In the genomic region with DNA sequence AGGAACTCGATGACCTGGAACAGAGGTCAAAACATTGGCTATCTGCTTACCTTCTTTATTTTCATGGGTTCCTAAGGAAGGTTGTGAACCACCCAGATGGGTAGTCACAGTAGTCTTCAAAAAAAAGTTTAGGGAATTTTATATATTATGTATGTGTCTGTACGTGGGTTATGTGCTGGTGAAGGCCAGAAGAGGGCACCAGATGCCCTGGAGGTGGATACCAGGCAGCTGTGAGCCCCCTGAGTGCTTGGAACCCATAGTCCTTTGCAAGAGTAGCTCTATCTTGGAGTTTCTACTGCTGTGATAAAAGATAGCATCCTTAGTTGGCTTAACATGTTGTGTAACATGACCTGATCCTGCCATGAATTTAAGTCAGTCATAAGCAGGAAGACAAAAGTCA, we compare ENCODE assay signal across 24 mouse cellular contexts. TPM values are rescaled to one million over a fixed set of nuclear protein-coding genes. Genes with fewer than 3 reads are reported as not detected.
DNase-seq lines count a peak whose midpoint lies in the region; ATAC-seq and TF ChIP-seq lines count a peak whose summit lies in the region.
"Had no signal": no experiment of that assay in that cellular context is flagged by ENCODE, and none has a peak within 500 bp of the region (broad histone marks: within the 10 kb centered on the region; RNA-seq: fewer than 3 reads in every experiment).

No protein-coding gene starts in this region.

- H3K9ac ChIP-seq in CH12.LX (ENCODE audit: insufficient read depth, low read depth), result no peak overlapping the region
- H3K9ac ChIP-seq in hindbrain, embryonic 11.5 days (ENCODE audit: low read depth, low read length), result no peak overlapping the region
- H3K9ac ChIP-seq: hindbrain, embryonic 14.5 days; liver, embryonic 13.5 days; neural tube, embryonic 12.5 days had no signal

- no peak for TF ChIP-seq POLR2A in CH12.LX (IDR thresholded peaks at IDR 0.05; ENCODE audit: low read depth, low read length)

- H3K9me3 ChIP-seq in CH12.LX (replicated peaks; ENCODE audit: low read length), result no peaks in the 10 kb centered on the region
- H3K9me3 ChIP-seq in hindbrain, embryonic 11.5 days (ENCODE audit: control insufficient read depth, low read length), result no peaks in the 10 kb centered on the region
- H3K9me3 ChIP-seq: heart, embryonic 10.5 days; limb, embryonic 10.5 days; liver, embryonic 13.5 days; neural tube, embryonic 12.5 days had no signal

- no peak overlapping the region for H3K4me3 ChIP-seq in layer of hippocampus, adult 2 months
- no peak overlapping the region for H3K4me3 ChIP-seq in CH12.LX (replicated peaks in 1 of 3; ENCODE audit: low read depth in 2 of 3, low read length in 2 of 3, poor library complexity in 1 of 3)
- no peak overlapping the region for H3K4me3 ChIP-seq in hindbrain, embryonic 11.5 days (ENCODE audit: low read depth, low read length)
- H3K4me3 ChIP-seq: heart, embryonic 10.5 days; left cerebral cortex, adult 2 months; limb, embryonic 10.5 days; liver, embryonic 13.5 days; neural tube, embryonic 12.5 days had no signal

- ATAC-seq in common myeloid progenitor, adult 5-6 weeks (replicated peaks; ENCODE audit: low read depth, poor library complexity, severe bottlenecking), result peak; percentile 66; the same call in 1 of the 2 replicates
- ATAC-seq in hindbrain, embryonic 11.5 days (ENCODE audit: low FRiP score), result no peak
- no peak for ATAC-seq in activated CD4-positive, CD25-positive, alpha-beta regulatory T cell, adult 4 months
- ATAC-seq: intestine, embryonic 16.5 days had no signal

- no peaks in the 10 kb centered on the region for H3K27me3 ChIP-seq in CH12.LX (replicated peaks)
- H3K27me3 ChIP-seq in hindbrain, embryonic 11.5 days (ENCODE audit: control insufficient read depth, insufficient read depth, low read length), result no peaks in the 10 kb centered on the region
- H3K27me3 ChIP-seq: neural tube, embryonic 12.5 days had no signal

- in situ Hi-C loops in CH12.LX (cut with MboI; ENCODE audit: low pct_ligation_motif_present, low pct_unique_long_range_greater_than_20kb, low sequenced_read_pairs), result no loop called here

- H3K4me1 ChIP-seq in CH12.LX (ENCODE audit: control insufficient read depth in 1 of 2, insufficient read depth in 2 of 2), result no peaks in the 10 kb centered on the region
- H3K4me1 ChIP-seq in hindbrain, embryonic 11.5 days (replicated peaks; ENCODE audit: control insufficient read depth, insufficient read depth, low read length), result no peaks in the 10 kb centered on the region
- H3K4me1 ChIP-seq: heart, embryonic 10.5 days; limb, embryonic 10.5 days; liver, embryonic 13.5 days; neural tube, embryonic 12.5 days had no signal

- WGBS in hindbrain, embryonic 11.5 days, result 70% methylated on average over 2 of the region's 2 CpGs

- no peaks in the 10 kb centered on the region for H3K36me3 ChIP-seq in CH12.LX (replicated peaks in 1 of 2; ENCODE audit: control insufficient read depth in 1 of 2, insufficient read depth in 1 of 2, low read length in 1 of 2)
- no peaks in the 10 kb centered on the region for H3K36me3 ChIP-seq in hindbrain, embryonic 11.5 days (ENCODE audit: control insufficient read depth, insufficient read depth, low read length)
- H3K36me3 ChIP-seq: heart, embryonic 10.5 days; limb, embryonic 10.5 days; liver, embryonic 13.5 days; neural tube, embryonic 12.5 days had no signal

- peak; percentile 30 for TF ChIP-seq CTCF in layer of hippocampus, adult 2 months (conservative IDR thresholded peaks at IDR 0.05)
- TF ChIP-seq CTCF in CH12.LX (conservative IDR thresholded peaks at IDR 0.05 in 1 of 2, IDR thresholded peaks at IDR 0.05 in 1 of 2; ENCODE audit: low read depth in 2 of 2, low read length in 2 of 2), result peak in 1 of 2 experiments; percentile 61; a peak in 2 of 4 replicates

- dilution Hi-C loops in CH12.LX (cut with MboI; ENCODE audit: extremely low pct_ligation_motif_present, extremely low pct_unique_long_range_greater_than_20kb, low sequenced_read_pairs), result no loop called here

- no peaks in the 10 kb centered on the region for H3K79me2 ChIP-seq in CH12.LX (replicated peaks; ENCODE audit: control insufficient read depth, extremely low read depth, insufficient read depth, poor library complexity, severe bottlenecking)

- no peak overlapping the region for H3K4me2 ChIP-seq in CH12.LX (ENCODE audit: insufficient read depth, low read depth, poor library complexity, severe bottlenecking)
- no peak overlapping the region for H3K4me2 ChIP-seq in hindbrain, embryonic 11.5 days (replicated peaks; ENCODE audit: low read depth, low read length)
- H3K4me2 ChIP-seq: hindbrain, embryonic 14.5 days; liver, embryonic 13.5 days; midbrain, embryonic 11.5 days; neural tube, embryonic 12.5 days had no signal

- H3K27ac ChIP-seq in layer of hippocampus, adult 2 months, result no peak overlapping the region
- no peak overlapping the region for H3K27ac ChIP-seq in CH12.LX (ENCODE audit: insufficient read depth, low read depth)
- no peak overlapping the region for H3K27ac ChIP-seq in hindbrain, embryonic 11.5 days (ENCODE audit: low read depth, low read length)
- H3K27ac ChIP-seq: heart, embryonic 10.5 days; hindbrain, embryonic 14.5 days; left cerebral cortex, adult 2 months; limb, embryonic 10.5 days; liver, embryonic 13.5 days; neural tube, embryonic 12.5 days had no signal

- no peak for DNase-seq in layer of hippocampus, adult 2 months (ENCODE audit: low spot score in 2 of 2)
- no peak for DNase-seq in layer of hippocampus, postnatal 10 days (ENCODE audit: low spot score in 2 of 2)
- DNase-seq in 416B (ENCODE audit: low read depth) (peak; percentile 36), CH12.LX (ENCODE audit: extremely low read depth) (peak; percentile 19)
- DNase-seq in hindbrain, embryonic 11.5 days (ENCODE audit: low spot score), result no peak
- DNase-seq: adrenal gland, postnatal 10 days; cerebellum, adult 9-10 months; embryo, embryonic 11 days; gastrocnemius, postnatal 14 days; heart, postnatal 10 days; kidney, postnatal 10 days; liver, embryonic 13.5 days had no signal

- no peak for TF ChIP-seq EP300 in CH12.LX (IDR thresholded peaks at IDR 0.05; ENCODE audit: low read length)

- TF ChIP-seq RAD21 in CH12.LX (IDR thresholded peaks at IDR 0.05; ENCODE audit: low read depth, low read length), result peak; percentile 59

TF ChIP-seq in CH12.LX, 34 proteins besides CTCF, POLR2A, EP300 and RAD21:
- 0 out of 2 replicates have a peak, but pooled peaks have one; percentile 8 for TF ChIP-seq ZNF384 (IDR thresholded peaks at IDR 0.05; ENCODE audit: low read depth, low read length)
- TF ChIP-seq SMC3 (IDR thresholded peaks at IDR 0.05; ENCODE audit: low read depth, low read length), result peak; percentile 53
- no peak for TF ChIP-seq MAZ (IDR thresholded peaks at IDR 0.05; ENCODE audit: low read depth, low read length)
- TF ChIP-seq TBP (conservative IDR thresholded peaks at IDR 0.05; ENCODE audit: low read depth, low read length), result no peak
- TF ChIP-seq RCOR1 (conservative IDR thresholded peaks at IDR 0.05; ENCODE audit: low read depth, low read length), result no peak
- no peak for TF ChIP-seq MAX (IDR thresholded peaks at IDR 0.05; ENCODE audit: low read length)
- TF ChIP-seq UBTF (IDR thresholded peaks at IDR 0.05; ENCODE audit: low read depth, low read length), result no peak
- TF ChIP-seq ZKSCAN1 (IDR thresholded peaks at IDR 0.05; ENCODE audit: borderline replicate concordance, low read depth, low read length), result no peak
TF ChIP-seq in CH12.LX: peak in this region for 2.

RNA-seq across cellular contexts. Expression of gene Scd3, which starts 4.0 kb away (rescaled TPM):
- total RNA-seq in layer of hippocampus, adult 2 months (2021), result 1 to 10 TPM; 1.6 to 2.2 TPM
- 1 to 10 TPM in 1 of 2 experiments, under 1 TPM in 1; 0.73 to 2.3 TPM for total RNA-seq in layer of hippocampus, postnatal 10 days (2021)
- 0.04 TPM in 1 of 2 replicates, not detected in the other for total RNA-seq in CH12.LX (2012; rRNA removed)
- total RNA-seq in CH12.LX (2014; rRNA removed), result not detected in 2 replicates
- 0.11 TPM in 1 of 2 replicates, not detected in the other for polyA plus RNA-seq in CH12.LX (2012; ENCODE audit: insufficient read length, low read depth)
- total RNA-seq in common myeloid progenitor, adult 5-6 weeks (2017), result not detected in 2 replicates
- 0.70 and 1.1 TPM in 2 replicates for polyA plus RNA-seq in hindbrain, embryonic 11.5 days (2014; fragmentation: Nextera tagmentation; extraction: Ambion mirVana)
- polyA plus RNA-seq in activated CD4-positive, CD25-positive, alpha-beta regulatory T cell, adult 4 months (2017; shearing (Covaris generic)), result not detected
- total RNA-seq: gastrocnemius, postnatal 14 days; monocyte, adult 5-6 weeks had no signal
- polyA plus RNA-seq: liver, embryonic 13.5 days; spleen, adult 2 months had no signal

RNA-seq across cellular contexts. Expression of gene Pkd2l1, which starts 14.8 kb away (rescaled TPM):
- under 1 TPM; 0.15 to 0.31 TPM for total RNA-seq in layer of hippocampus, adult 2 months (2021)
- total RNA-seq in layer of hippocampus, postnatal 10 days (2021), result under 1 TPM in 1 of 2 experiments, not detected in 1; 0.11 TPM
- total RNA-seq in CH12.LX (2012; rRNA removed) (0.04 TPM in 1 of 2 replicates, not detected in the other), CH12.LX (2014; rRNA removed) (not detected in 2 replicates)
- 0.07 TPM in 2 replicates for polyA plus RNA-seq in CH12.LX (2012; ENCODE audit: insufficient read length, low read depth)
- total RNA-seq in common myeloid progenitor, adult 5-6 weeks (2017), result not detected in 2 replicates
- 0.31 and 0.37 TPM in 2 replicates for polyA plus RNA-seq in hindbrain, embryonic 11.5 days (2014; fragmentation: Nextera tagmentation; extraction: Ambion mirVana)
- under 1 TPM in 1 of 2 experiments, not detected in 1; 0.09 TPM for polyA plus RNA-seq in activated CD4-positive, CD25-positive, alpha-beta regulatory T cell, adult 4 months (2017; shearing (Covaris generic))
- total RNA-seq: adrenal gland, postnatal 10 days; gastrocnemius, postnatal 14 days; heart, postnatal 10 days; monocyte, adult 5-6 weeks had no signal
- polyA plus RNA-seq: heart, embryonic 10.5 days; intestine, embryonic 16.5 days; limb, embryonic 10.5 days; liver, embryonic 13.5 days; spleen, adult 2 months; stomach, embryonic 16.5 days had no signal

Comparison
In these comparisons a context has a peak if more than half of its experiments do, and no peak if none do; other contexts are left out.
1. DNase-seq: peak in 416B (single experiment) and CH12.LX (single experiment); none in layer of hippocampus, adult 2 months (0 of 2), layer of hippocampus, postnatal 10 days (0 of 2) and hindbrain, embryonic 11.5 days (single experiment).